Mouse (Mus musculus) ovary, adult 2 months (tissue): ENCODE data around the gene Sco1. TPM values are rescaled to one million over a fixed set of nuclear protein-coding genes. Genes with fewer than 3 reads are reported as not detected.

Experiments
- polyA plus RNA-seq: library from polyadenylated mRNA; depleted of rRNA; stranded (reverse); fragments of >200 nt; gene quantifications from 2 replicates; pipeline ENCODE4 v1.2.3, GENCODE M21; 2012; rRNA removed

Gene Sco1
- 4.4 and 6.6 TPM in 2 replicates for polyA plus RNA-seq

DNA sequence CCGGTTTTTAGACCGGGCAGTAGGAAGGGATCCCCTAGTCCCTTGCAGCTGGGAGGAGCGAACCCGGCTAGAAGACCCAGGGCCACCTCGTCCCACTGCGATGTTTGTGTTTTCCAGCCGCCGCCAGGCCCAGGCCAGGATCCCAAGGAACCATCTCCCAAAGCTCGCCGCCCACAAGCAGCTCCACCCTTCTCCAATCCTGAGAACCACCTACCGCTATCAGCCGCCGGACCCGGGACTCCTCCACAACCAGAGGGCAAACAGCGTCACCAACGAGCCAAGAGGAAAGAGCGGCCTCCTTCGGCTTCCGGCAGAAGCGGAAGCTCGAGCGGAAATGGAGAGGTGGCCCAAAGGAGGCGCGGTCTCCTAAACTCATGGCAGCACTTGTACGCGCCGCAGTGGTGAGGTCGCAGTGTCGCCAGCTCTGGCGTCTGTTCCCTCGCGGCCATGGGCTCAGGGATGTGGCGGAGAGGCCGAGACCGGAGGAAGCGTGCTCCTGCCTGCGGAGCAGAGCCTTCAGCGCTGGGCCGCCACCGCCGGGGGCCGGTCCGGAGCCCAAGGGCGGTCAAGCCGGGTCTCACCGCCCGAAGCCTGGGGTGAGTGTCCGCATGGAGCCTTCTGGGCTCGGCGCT lies at the start of gene Sco1, which contains the start of gene Adprm:
Gene Sco1, plus strand, starts transcription at position 350 of the 632 bp plus-strand sequence.
Gene Adprm, minus strand, starts transcription at position 274 of the 632 bp plus-strand sequence.

DNA sequence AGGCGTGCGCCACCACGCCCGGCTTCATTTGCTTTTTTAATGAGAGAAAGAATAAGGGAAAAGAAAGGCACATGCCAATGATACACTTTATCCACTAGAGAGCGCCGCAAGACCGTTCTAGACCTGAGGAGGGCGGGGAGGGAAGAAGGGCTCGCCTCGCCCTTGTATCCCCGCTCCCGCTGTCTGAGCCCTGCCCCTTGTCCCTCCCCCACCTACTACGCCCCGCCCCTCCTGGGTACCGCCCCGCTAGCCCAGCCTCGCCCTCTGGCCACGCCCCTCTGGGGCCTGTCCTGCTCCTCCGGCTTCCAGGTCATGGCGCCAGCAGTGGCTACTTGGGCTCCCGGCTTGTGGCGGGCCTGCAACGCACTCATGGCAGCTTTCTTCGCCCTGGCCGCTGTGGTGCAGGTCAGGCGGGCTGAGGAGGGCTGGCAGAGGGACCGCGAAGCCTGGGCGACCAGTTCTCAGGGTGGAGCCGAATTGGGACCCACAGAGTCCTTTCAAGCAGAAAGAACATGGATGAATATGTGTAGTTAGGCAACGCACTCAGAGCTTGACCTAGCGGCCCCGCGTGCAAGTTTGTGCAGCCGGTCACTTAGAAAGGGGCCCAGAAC lies 27.5 kb upstream of the Sco1 start, which contains the start of gene Tmem220:
Gene Tmem220, plus strand, starts transcription at position 288 of the 611 bp plus-strand sequence.

DNA sequence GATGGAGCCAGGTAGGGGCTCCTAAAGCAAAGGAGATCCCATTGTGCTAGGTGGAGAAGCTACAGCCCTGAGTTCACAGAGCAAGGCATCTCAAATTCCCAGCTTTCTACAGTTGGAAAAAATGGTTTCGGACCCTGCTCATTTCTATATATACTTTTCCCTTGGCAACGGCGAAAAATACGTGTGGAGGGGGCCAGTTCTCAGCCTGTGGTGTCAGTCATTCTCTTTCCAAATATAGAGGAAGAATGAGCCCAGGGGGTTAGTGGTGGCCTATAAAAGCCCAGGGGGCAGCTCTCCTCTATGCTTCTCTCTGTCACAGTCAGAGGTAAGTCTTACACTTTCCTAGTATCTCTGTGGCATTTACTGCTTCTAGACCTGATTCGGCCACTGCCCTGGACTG lies 25.5 kb downstream of the Sco1 start, which contains the start of gene Myh3:
Gene Myh3, plus strand, starts transcription at position 301 of the 400 bp plus-strand sequence.

Other genes starting within 250 kb of the Sco1 start
- not detected in 2 replicates for gene Pirt, start 140.7 kb upstream of the Sco1 start, polyA plus RNA-seq
- gene Tmem238l, start 96.0 kb upstream of the Sco1 start, polyA plus RNA-seq: 0.25 TPM in 1 of 2 replicates, not detected in the other
- 1.8 and 2.1 TPM in 2 replicates for gene Tmem220, start 27.5 kb upstream of the Sco1 start, polyA plus RNA-seq
- 6.6 and 9.1 TPM in 2 replicates for gene Adprm, start 76 bp upstream of the Sco1 start, polyA plus RNA-seq
- gene Myh3, start 25.6 kb downstream of the Sco1 start, polyA plus RNA-seq: not detected in 2 replicates
- 0.02 TPM in 1 of 2 replicates, not detected in the other for gene Myh2, start 118.4 kb downstream of the Sco1 start, polyA plus RNA-seq
- not detected in 2 replicates for gene Myh1, start 147.4 kb downstream of the Sco1 start, polyA plus RNA-seq
- gene Myh4, start 185.4 kb downstream of the Sco1 start, polyA plus RNA-seq: not detected in 2 replicates
- gene Myh8, start 224.5 kb downstream of the Sco1 start, polyA plus RNA-seq: not detected in 2 replicates